Mouse (Mus musculus) liver, postnatal 0 days (tissue): ENCODE data around the gene Samd1. TPM values are rescaled to one million over a fixed set of nuclear protein-coding genes. Genes with fewer than 3 reads are reported as not detected.
A peak's percentile ranks its signal among the peaks of the same experiment; 100 is the strongest.

Experiments
- ATAC-seq: fragments of 200-750 bp; cut with Nextera tagmentation; 2 replicates; pipeline ENCODE4 v1.8.0; 2017; ENCODE audit warnings: mild to moderate bottlenecking, moderate library complexity
- DNase-seq: peaks from one replicate; pipeline ENCODE4 v3.0.0-alpha.2; 2016
- H3K27ac ChIP-seq: fragments of 300-500 bp; sonication (generic); 2 replicates; pipeline ENCODE4 v1.5.1; 2014; ENCODE audit warnings: antibody characterized with exemption, moderate library complexity, mild to moderate bottlenecking, low read depth
- H3K27me3 ChIP-seq: fragments of 300-500 bp; sonication (generic); 2 replicates; pipeline ENCODE4 v1.6.1; 2014; ENCODE audit warnings: low read length, control low read depth, mixed read lengths; ENCODE audit not compliant: insufficient read depth
- H3K36me3 ChIP-seq: fragments of 300-500 bp; sonication (generic); replicated peaks from 2 replicates; pipeline ENCODE4 v1.6.1; 2014; ENCODE audit warnings: mild to moderate bottlenecking, control low read depth, low read length, moderate library complexity, mixed read lengths; ENCODE audit not compliant: insufficient read depth
- H3K4me1 ChIP-seq: fragments of 300-500 bp; sonication (generic); 2 replicates; pipeline ENCODE4 v1.6.1; 2014; ENCODE audit warnings: antibody characterized with exemption, mild to moderate bottlenecking, control low read depth; ENCODE audit not compliant: insufficient read depth
- H3K4me2 ChIP-seq: fragments of 300-500 bp; sonication (generic); 2 replicates; pipeline ENCODE4 v1.6.1; 2014; ENCODE audit warnings: low read depth, mild to moderate bottlenecking, low read length, moderate library complexity, mixed read lengths
- H3K4me3 ChIP-seq: fragments of 300-500 bp; sonication (generic); 2 replicates; pipeline ENCODE4 v1.5.1; 2014; ENCODE audit warnings: low read depth, low read length
- H3K9ac ChIP-seq: fragments of 300-500 bp; sonication (generic); replicated peaks from 2 replicates; pipeline ENCODE4 v1.6.1; 2014; ENCODE audit warnings: mild to moderate bottlenecking, moderate library complexity
- H3K9me3 ChIP-seq: fragments of 300-500 bp; sonication (generic); 2 replicates; pipeline ENCODE4 v1.6.1; 2016; ENCODE audit warnings: mild to moderate bottlenecking, control low read depth, low read length, mixed read lengths
- CTCF ChIP-seq: sonication (generic); IDR thresholded peaks from 2 replicates; pipeline ENCODE4 v1.5.1; 2016; ENCODE audit warnings: antibody characterized with exemption, low read depth
- EP300 ChIP-seq: IDR thresholded peaks from 2 replicates; pipeline ENCODE4 v1.6.1; 2016; ENCODE audit warnings: antibody characterized with exemption, low read depth, mild to moderate bottlenecking
- WGBS: fragments of 180-500 bp; shearing (Covaris S2); extraction: QIAGEN DNeasy Blood & Tissue Kit; methylation state at CpG from one replicate; pipeline ENCODE4 v1.1.7; 2014; ENCODE audit not compliant: insufficient replicate concordance; 5-methylcytosine and 5-hydroxymethylcytosine counted together
- polyA plus RNA-seq: library from polyadenylated mRNA; unstranded; fragments of >200 nt; fragmentation: Nextera tagmentation; extraction: Ambion mirVana; gene quantifications from 2 replicates; pipeline ENCODE4 v1.2.1, GENCODE M21; 2015

Samd1 gene
- polyA plus RNA-seq, 1 experiment from 2014 or later = 3.5 TPM

GRCm38 (mm10) chr8:84011705-84012498 lies 14.4 kb downstream of the Samd1 start, which contains the start of gene 2210011C24Rik:
Gene 2210011C24Rik (minus strand): TSS chr8:84012171.
- TF ChIP-seq CTCF = no peak
- no peak for TF ChIP-seq EP300
- 2% methylated on average over 42 of the region's 45 CpGs for WGBS
- ATAC-seq (peak; percentile 78), DNase-seq (peak; percentile 68)
- no peaks in the 10 kb centered on the region for H3K36me3 ChIP-seq
- peaks cover 44% of the 10 kb centered on the region for H3K27me3 ChIP-seq
- no peak within 1 kb of the TSS for H3K27ac ChIP-seq
- peak within 1 kb of the TSS; percentile 48 for H3K4me3 ChIP-seq
- peaks cover 24% of the 10 kb centered on the region for H3K4me1 ChIP-seq
- H3K4me2 ChIP-seq = peak within 1 kb of the TSS; percentile 81
- no peaks in the 10 kb centered on the region for H3K9me3 ChIP-seq
- no peak within 1 kb of the TSS; the same call in none of the 2 replicates for H3K9ac ChIP-seq

GRCm38 (mm10) chr8:84012499-84013165 lies 15.2 kb downstream of the Samd1 start:
- Histone ChIP-seq H3K9me3 (no peaks in the 10 kb centered on the region), H3K4me3 (peak overlapping the region; percentile 48), H3K4me2 (peak overlapping the region; percentile 81), H3K27me3 (peaks cover 44% of the 10 kb centered on the region), H3K4me1 (peaks cover 24% of the 10 kb centered on the region), H3K9ac (no peak overlapping the region), H3K27ac (no peak overlapping the region), H3K36me3 (no peaks in the 10 kb centered on the region)
- TF ChIP-seq EP300 = no peak
- TF ChIP-seq CTCF = no peak
- WGBS = 11% methylated on average over 35 of the region's 35 CpGs
- DNase-seq = peak; percentile 36
- peak; percentile 57 for ATAC-seq

GRCm38 (mm10) chr8:84015833-84016232 lies 18.4 kb downstream of the Samd1 start:
- peaks cover 19% of the 10 kb centered on the region for H3K4me1 ChIP-seq
- peaks cover 39% of the 10 kb centered on the region for H3K27me3 ChIP-seq
- TF ChIP-seq EP300 (no peak), CTCF (0 out of 2 replicates have a peak, but pooled peaks have one; percentile 17)
- H3K4me3 ChIP-seq = no peak overlapping the region
- no peaks in the 10 kb centered on the region for H3K9me3 ChIP-seq
- no peaks in the 10 kb centered on the region for H3K36me3 ChIP-seq
- no peak overlapping the region for H3K27ac ChIP-seq
- H3K4me2 ChIP-seq = no peak overlapping the region
- no peak overlapping the region for H3K9ac ChIP-seq
- DNase-seq (no peak), ATAC-seq (no peak)
- 82% methylated on average over 5 of the region's 5 CpGs for WGBS

GRCm38 (mm10) chr8:84019738-84020137 lies 22.3 kb downstream of the Samd1 start:
- TF ChIP-seq CTCF (no peak), EP300 (no peak)
- H3K27me3 ChIP-seq = peaks cover 28% of the 10 kb centered on the region
- WGBS = 66% methylated on average over 9 of the region's 9 CpGs
- H3K4me3 ChIP-seq = no peak overlapping the region
- no peak for ATAC-seq
- H3K4me1 ChIP-seq = no peaks in the 10 kb centered on the region
- H3K27ac ChIP-seq = no peak overlapping the region
- H3K4me2 ChIP-seq = no peak overlapping the region
- H3K9me3 ChIP-seq = no peaks in the 10 kb centered on the region
- no peak for DNase-seq
- H3K9ac ChIP-seq = no peak overlapping the region
- no peaks in the 10 kb centered on the region for H3K36me3 ChIP-seq

GRCm38 (mm10) chr8:84021096-84021495 lies 23.6 kb downstream of the Samd1 start, which contains the start of gene Palm3:
Gene Palm3 (plus strand): TSS chr8:84021471.
- TF ChIP-seq CTCF (no peak), EP300 (no peak)
- WGBS = 24% methylated on average over 18 of the region's 18 CpGs
- DNase-seq = no peak

GRCm38 (mm10) chr8:84021569-84021968 lies 24.1 kb downstream of the Samd1 start:
- H3K4me1 ChIP-seq = peaks cover 4% of the 10 kb centered on the region
- no peak overlapping the region for H3K27ac ChIP-seq
- no peaks in the 10 kb centered on the region for H3K36me3 ChIP-seq
- DNase-seq (no peak), ATAC-seq (no peak)
- 50% methylated on average over 12 of the region's 12 CpGs for WGBS
- H3K4me2 ChIP-seq = no peak overlapping the region
- no peaks in the 10 kb centered on the region for H3K9me3 ChIP-seq
- H3K9ac ChIP-seq = no peak overlapping the region
- no peak overlapping the region for H3K4me3 ChIP-seq
- TF ChIP-seq EP300 (no peak), CTCF (no peak)
- peaks cover 42% of the 10 kb centered on the region for H3K27me3 ChIP-seq

More at GRCm38 (mm10) chr8:84021096-84021495, 23.6 kb downstream of the Samd1 start, which contains the start of gene Palm3:
- H3K9ac ChIP-seq = no peak within 1 kb of the TSS
- H3K4me1 ChIP-seq = peaks cover 4% of the 10 kb centered on the region
- H3K36me3 ChIP-seq = no peaks in the 10 kb centered on the region
- H3K4me2 ChIP-seq = no peak within 1 kb of the TSS
- no peaks in the 10 kb centered on the region for H3K9me3 ChIP-seq
- no peak for ATAC-seq
- no peak within 1 kb of the TSS for H3K4me3 ChIP-seq
- H3K27me3 ChIP-seq = peaks cover 37% of the 10 kb centered on the region
- H3K27ac ChIP-seq = no peak within 1 kb of the TSS
